Mouse (Mus musculus) brain, embryonic 14.5 days (tissue): ENCODE data around the gene Fam189a1. TPM values are rescaled to one million over a fixed set of nuclear protein-coding genes. Genes with fewer than 3 reads are reported as not detected.
A peak's percentile ranks its signal among the peaks of the same experiment; 100 is the strongest.

Experiments used
- DNase-seq: peaks from one replicate; pipeline ENCODE4 v3.0.0-alpha.2; 2011; ENCODE audit warnings: low read depth
- CTCF ChIP-seq: fragments of 200-500 bp; IDR thresholded peaks from 2 replicates; pipeline ENCODE4 v1.5.1; 2012; ENCODE audit warnings: inconsistent platforms, mild to moderate bottlenecking, moderate library complexity, borderline replicate concordance; ENCODE audit not compliant: insufficient read depth, insufficient read length; ENCODE audit errors: extremely low read depth
- POLR2A ChIP-seq: fragments of 200-500 bp; IDR thresholded peaks from 2 replicates; pipeline ENCODE4 v1.6.1; 2012; ENCODE audit warnings: mild to moderate bottlenecking, inconsistent platforms, borderline replicate concordance; ENCODE audit not compliant: poor library complexity, insufficient read depth, insufficient read length, severe bottlenecking; ENCODE audit errors: extremely low read depth
- polyA plus RNA-seq: library from polyadenylated mRNA; depleted of rRNA; stranded (reverse); fragments of >200 nt; gene quantifications from 2 replicates; pipeline ENCODE4 v1.2.3, GENCODE M21; 2012

Fam189a1 gene
- polyA plus RNA-seq, 1 experiment: 34.3 TPM

DNA sequence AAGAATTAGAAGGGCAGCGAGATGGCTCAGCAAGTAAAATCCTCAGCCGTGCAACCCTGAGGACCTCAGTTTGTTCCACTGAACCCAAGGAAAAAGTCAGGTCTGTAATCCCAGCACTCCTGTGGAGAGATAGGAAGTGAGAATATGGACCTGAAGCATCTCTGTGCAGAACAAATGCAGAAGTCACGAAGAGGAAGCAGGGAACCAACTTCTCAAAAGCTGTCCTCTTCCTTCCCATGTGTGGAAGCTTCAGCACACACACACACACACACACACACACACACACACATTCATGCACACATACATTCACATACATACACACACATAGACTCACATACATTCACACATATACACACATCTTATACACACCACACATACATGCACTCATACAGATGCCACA is 292.8 kb downstream of the Fam189a1 start:
- no peak for DNase-seq
- no peak for TF ChIP-seq POLR2A
- TF ChIP-seq CTCF: no peak

DNA sequence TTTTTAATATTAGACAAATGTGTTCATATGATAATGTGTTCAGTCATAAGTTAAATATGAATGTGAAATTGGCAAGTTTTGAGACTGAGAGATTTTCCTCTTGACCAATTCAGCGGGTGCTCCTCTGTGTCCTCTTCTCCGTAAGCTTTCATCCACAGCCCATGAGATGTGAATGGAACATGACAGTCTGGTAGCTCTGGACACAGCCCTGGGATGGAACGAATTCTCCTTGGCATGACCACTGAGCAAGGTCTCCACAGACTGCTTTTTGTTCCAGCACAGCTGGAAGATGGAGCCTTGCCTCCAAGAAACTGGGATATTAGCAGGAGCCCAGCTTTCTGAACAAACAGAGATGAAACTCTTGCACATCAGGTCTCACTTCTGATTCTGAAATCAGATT is 293.4 kb downstream of the Fam189a1 start:
- TF ChIP-seq CTCF (no peak), POLR2A (no peak)
- DNase-seq: no peak

DNA sequence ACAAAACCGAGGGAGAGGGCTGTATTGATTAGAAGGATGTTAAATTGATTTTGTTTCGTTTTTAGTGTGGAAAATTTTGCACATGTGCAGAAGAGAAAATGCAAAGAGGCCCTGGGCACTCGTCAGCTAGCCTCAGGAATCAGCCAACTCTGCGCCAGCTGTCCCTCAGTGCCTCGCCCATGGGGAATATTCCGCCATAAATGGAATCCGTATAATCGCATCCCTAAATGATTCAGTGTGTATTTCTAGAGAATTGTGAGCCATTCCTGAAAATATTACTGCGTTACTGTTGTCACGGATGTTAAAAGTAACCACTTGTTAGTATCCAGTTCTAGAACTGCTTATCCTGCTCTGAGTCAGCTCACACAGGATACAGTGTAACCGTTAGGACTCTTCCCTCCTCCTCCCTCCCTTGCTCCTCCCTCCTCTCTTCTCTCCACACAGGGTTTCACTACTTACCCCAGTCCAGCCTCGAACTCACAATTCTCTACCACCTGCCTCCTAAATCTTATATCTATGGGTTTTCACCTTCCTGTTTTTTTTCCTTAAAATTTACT is 299.8 kb downstream of the Fam189a1 start:
- DNase-seq: no peak

DNA sequence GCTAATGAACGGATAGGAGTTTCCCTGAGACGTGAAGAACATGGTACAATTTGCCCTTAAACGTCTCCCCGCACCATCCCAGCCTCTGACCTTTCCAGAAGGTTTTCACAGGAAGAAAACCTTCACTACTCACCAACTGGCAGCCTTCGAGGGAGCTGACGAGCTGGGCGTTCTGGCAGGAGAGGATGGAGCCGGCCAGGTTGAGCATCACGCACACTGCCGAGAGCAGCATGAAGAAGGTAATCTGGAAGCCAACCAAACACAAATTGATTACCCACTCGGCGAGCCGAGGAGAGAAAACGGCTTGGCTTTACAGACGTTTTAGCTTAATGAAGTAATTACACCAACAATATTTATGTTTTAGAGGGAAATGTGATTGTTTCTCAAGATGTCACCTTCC is 300.4 kb downstream of the Fam189a1 start:
- peak; percentile 60 for DNase-seq
- TF ChIP-seq CTCF (no peak), POLR2A (no peak)

More for the DNA sequence above, 299.8 kb downstream of the Fam189a1 start:
- TF ChIP-seq CTCF (no peak), POLR2A (no peak)

DNA sequence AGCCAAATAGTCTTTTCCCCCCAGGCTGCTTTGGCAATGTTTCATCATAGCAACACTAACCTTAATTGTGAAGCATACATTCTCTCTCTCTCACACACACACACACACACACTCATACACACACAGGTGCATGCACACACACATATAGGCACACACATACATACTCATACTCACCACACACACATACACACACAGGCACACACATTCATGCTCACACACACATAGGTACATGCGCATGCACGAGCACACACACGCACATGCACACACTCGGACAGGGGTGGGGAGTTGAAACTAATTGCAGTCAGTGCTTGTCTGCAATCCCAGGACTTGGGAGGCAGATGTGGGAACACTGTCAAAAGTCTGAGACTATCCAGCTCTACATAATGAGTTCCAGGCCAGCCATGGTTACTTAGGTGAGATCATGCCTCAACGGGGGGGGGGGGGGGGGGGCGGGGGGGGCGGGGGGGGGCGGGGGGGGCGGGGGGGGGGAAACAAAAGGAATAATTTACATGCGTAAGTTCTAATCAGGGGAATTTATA is 300.9 kb downstream of the Fam189a1 start:
- TF ChIP-seq CTCF (no peak), POLR2A (no peak)
- DNase-seq: no peak

DNA sequence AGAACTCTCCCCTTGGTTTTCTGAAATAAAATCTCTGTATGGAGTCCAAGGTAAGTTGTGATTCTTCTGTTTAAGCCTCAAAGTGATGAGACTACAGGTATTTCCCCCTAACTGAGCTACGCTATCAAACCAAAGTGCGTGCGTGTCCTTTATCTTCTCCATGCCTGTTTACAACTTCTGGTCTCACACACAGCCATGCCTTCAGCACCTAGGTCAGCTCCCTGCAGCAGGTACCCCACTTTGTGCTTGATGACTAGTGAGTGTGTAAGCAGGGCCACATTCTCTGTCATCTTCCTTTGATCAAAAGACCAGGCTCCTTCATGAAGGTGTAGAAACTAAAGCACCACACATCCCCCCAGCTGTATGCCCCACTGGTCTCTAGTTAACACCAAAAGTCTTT is 305.6 kb downstream of the Fam189a1 start:
- no peak for DNase-seq
- TF ChIP-seq CTCF (no peak), POLR2A (no peak)

DNA sequence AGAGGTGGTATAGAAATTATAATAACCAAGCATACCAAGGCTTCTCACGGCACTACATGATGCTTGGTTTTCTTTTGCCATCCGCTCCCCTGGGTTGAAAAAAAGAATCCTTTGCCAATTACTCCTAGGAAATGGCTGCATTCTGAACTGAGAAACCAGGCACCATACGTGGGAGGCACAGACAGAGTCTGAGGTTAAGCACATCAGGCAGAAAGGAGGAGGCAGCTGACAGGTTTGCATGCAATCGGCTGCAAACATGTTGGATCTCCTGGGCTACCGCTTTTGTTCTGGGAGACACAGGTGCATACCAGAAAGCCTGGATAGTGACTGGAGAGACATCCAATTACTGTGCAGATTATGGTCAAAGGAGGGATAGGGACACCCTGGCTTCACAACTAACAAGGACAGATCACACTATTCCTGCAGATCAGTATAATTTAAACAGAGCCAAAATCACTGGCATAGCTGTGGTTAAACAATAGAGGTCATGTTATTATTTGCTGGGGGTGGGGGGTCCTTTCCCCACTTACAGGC is 308.9 kb downstream of the Fam189a1 start:
- DNase-seq: peak; percentile 59
- TF ChIP-seq CTCF: no peak
- no peak for TF ChIP-seq POLR2A

DNA sequence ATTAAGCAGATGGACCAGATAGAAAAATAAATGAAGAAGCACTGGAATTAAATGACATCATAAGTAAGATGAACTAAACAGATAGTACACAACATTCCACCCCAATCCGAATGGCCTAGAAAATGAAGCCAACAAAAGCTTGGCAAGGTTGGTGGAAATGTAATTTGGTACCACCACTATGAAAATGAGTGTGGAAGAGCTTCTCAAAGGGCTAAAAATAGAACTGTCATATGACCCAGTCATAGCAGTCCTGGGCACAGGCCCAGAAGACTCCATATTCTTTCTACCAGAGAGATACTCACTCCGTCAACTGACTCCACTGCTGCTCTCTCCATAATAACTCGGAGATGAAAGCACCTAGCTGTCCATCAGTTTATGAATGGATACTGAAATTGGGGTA is 310.3 kb downstream of the Fam189a1 start:
- no peak for TF ChIP-seq POLR2A
- TF ChIP-seq CTCF: no peak
- DNase-seq: peak; percentile 28

DNA sequence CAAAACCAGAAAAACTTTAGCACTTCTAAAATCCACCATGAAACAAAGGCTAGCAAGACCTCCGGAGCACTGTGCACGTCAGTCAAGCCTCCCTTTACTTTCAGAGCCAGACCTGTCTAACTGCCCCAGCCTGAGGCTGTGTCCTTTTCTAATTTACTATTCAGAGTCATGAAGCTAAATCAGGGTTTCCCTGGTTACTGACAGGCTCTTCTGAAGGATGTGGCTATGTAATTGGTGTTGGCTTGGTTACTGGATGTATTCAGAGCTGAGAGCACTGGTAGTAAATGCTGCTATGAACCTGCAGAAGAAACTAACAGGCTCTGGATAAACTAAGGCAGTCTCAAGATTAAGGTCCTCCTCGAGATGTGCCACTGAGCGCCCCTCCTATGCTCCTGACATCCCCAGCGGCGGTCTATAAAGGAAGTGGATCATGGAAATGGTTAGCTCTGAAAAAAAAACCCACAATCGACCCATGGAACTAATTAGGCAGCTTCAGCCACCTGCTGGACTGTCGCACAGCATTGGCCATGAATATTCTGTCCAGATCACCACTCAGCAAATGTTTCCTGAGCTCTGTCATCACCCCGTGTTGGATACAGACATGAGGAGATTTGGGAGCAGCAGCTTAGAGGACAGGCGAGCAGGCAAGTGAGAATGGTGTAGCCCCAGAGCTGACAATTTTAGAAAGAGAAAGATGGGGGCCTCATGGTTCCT is 315.3 kb downstream of the Fam189a1 start:
- DNase-seq: peak; percentile 82
- TF ChIP-seq CTCF (no peak), POLR2A (no peak)

DNA sequence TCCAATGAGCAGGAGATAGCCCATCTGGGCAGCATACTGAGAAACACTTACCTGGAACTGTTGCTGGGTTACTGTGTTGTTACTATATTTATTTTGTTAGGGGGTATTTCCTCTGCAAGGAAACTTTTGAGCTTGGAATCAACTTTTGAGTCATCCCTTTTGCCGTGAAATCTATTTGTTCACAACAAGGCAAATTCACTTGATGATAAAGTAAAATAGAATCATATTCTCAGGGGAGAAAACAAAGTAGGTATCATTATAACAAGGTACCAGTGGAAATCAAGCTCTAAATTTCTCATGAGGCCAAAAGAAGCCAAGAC is 315.8 kb downstream of the Fam189a1 start:
- TF ChIP-seq CTCF: no peak
- no peak for TF ChIP-seq POLR2A
- DNase-seq: no peak

DNA sequence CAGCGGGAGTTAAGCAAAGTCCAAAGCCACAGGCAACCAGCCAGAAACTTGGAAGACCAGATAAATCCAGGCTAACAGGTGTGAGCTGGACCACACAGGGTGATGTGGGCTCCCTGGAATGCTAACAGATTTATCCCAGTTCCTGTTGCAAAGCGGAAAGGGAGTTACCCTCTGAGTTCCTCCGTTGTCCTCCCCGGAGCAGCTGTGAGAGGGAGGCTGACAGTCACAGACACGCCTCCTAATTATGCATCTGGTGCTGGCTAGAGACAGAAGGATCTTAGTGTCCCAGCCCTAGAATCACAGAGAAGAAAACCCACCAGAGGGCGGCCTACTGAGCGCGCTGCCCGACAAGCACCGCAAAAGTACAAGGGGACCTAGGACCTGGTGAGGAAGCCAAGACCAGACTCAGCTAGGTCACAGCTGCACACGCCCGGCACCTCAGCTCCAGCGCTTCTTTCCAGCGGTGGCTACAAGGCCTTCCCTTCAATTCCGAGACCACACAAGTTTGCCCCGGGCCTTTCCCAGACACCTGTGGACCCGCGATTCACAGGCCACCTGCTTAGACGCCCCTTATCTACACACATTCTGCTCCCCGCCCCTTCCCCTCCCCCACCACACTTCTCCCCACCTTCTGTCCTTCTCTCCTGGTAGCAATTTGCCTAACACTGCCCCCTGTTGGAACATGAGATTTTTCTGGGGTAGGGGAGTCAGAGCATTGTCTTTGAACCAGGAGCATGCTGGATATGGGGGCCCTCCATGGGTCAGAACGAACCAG is 316.4 kb downstream of the Fam189a1 start:
- peak; percentile 44; the same call in 1 of the 2 replicates for TF ChIP-seq CTCF
- TF ChIP-seq POLR2A: no peak
- peak; percentile 88 for DNase-seq

DNA sequence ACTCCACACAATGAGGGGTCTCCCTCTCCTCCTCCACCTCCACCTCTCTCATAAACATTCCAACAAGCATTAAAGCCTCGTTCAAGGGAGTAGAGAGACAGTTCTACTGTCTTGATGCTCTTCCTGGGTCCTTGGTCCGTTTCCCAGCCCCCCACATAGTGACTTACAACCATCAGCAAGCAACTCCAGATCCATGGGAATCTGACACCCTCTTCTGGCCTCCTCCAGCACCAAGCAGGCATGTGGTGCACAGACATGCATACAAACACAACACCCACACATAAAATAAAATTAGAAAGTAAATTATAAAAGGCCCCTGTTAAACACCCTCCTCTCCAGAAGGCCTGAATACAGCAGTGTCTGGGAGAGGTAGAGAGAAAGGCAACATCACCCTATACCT is 317.1 kb downstream of the Fam189a1 start:
- no peak for DNase-seq
- TF ChIP-seq CTCF (no peak), POLR2A (no peak)
